Mouse (Mus musculus): Measurements from ENCODE around the gene Atp8b3.

Gene Atp8b3

DNA sequence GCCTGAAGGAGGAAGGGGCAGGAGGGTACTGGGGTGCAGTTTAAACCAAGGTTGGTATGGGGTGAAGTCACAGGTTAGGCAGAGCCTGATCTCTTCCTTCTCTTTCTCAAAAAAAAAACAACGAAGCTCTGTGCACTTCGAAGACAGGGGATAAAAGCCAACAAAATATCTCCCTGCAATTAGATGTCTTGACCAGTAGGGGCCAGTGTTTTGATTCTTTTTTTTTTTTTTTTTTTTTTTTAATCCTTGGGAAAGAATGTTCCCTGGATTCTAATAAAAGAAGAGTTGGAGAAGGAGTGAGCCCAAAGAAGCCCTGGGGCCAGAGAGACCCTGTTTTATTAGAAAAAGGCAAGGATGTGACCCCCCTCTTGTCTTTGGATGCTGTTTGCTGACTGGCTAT is 19.6 kb downstream of the Atp8b3 start:
- DNase-seq (ENCODE audit: low spot score) = no peak

DNA sequence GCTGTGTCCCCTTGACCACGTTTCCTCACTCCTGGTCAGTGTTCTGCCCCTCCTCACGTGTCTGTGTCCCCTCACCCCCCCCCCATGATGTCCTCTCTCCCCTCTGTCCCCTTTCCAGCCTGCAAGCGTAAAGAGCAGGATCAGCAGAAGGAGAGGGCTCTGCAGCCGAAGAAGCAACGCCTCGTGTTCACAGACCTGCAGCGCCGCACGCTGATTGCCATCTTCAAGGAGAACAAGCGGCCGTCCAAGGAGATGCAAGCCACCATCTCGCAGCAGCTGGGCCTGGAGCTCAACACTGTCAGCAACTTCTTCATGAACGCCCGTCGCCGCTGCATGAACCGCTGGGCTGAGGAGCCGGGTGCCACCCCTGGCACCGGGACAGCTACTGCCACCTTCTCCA is 25.2 kb downstream of the Atp8b3 start:
- DNase-seq (ENCODE audit: low spot score) = no peak

DNA sequence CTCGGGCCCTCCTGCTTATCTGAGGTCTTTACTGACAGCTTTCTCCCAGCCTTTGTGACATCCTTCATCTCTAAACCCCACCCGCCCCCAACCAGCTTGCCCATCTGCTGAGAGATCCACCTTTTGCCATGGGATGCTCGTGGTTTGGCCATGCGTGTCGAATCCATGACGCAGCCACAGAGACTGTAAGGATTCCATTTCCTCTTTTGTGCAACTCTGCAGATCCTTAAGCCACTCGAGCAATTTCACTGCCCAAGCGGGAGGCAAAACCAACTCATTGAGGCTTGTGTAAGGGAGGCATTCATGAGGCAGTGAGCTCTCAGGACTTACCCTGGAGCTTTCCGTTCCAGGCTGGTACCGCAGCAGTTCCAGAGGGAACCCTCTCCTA is 28.7 kb downstream of the Atp8b3 start:
- no peak for DNase-seq (ENCODE audit: low spot score)

DNA sequence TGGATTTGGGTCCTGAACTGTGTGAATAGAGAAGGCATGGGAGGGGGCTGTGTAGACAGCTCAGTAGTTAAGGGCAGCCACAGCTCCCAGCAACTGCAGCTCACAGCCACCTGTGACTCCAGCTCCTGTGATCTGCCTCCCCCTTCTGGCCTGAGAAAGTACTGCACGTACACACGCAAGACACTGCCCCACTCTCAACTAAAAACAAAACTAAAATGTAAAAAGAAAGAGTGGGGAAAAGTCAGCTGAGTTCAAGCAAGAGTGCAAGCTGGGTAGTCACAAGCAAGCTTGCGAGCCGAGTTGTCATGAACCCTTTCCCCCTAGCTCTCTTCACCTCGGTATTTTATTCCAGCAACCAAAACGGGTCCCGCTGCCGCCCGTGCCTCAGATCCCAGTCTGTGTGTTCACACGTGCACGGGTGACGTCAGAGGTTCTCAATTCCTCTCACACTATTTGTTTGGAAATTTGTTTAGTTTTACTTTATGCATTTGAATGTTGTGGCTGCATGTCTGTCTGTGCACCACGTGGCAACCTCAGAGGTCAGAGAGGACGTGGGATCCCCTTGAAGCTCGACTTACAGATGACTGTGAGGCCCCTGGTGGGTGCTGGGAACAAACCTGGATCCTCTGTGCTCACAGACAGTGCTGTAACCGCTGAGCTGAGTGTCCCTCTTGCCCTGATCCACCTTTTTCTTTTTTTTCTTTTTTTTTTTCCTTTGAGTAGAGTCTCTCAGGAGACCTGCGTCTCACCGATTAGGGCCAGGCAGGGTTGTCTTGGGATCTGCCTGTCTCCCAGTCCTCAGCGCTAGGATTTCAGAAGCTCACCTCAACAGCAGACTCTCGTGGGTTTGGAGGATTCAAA is 29.3 kb downstream of the Atp8b3 start:
- DNase-seq (ENCODE audit: low spot score) = peak; percentile 84

DNA sequence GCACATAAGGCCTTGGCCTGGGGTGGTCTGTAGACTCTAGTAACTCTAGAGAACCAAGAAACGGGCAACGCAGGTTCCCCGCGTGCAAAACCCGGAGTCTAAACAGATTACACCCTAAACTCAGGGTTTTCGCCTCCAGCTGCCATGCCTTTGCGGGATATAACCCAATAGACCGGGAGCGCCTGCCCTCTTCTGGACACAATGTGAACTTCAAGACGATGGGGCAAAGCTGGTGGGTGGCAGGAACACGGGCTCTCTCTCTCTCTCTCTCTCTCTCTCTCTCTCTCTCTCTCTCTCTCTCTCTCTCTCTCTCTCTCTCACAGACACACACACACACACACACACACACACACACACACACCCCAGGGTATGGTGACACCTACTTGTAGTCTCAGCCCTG is 32.7 kb downstream of the Atp8b3 start:
- peak; percentile 86 for DNase-seq (ENCODE audit: low spot score)

DNA sequence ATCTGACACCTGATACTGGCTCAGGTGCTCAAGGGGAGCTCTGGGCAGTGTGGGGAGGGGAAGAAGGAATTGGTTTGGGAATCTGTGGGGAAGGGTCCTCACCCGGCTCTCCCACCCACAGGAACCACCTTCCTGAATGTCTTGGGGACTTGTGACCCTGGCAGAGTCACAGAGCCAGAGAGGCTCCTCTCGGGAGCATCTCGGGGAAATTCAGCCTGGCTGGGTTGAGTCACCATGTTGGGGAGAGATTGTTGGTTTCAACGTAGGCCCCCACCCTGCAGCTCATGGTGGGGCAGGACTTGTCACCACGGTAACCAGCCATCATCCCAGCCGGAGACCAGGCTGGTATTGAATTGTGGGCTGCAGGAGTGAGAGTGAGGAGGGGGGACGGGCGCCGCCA is 34.2 kb downstream of the Atp8b3 start:
- DNase-seq (ENCODE audit: low spot score) = no peak

DNA sequence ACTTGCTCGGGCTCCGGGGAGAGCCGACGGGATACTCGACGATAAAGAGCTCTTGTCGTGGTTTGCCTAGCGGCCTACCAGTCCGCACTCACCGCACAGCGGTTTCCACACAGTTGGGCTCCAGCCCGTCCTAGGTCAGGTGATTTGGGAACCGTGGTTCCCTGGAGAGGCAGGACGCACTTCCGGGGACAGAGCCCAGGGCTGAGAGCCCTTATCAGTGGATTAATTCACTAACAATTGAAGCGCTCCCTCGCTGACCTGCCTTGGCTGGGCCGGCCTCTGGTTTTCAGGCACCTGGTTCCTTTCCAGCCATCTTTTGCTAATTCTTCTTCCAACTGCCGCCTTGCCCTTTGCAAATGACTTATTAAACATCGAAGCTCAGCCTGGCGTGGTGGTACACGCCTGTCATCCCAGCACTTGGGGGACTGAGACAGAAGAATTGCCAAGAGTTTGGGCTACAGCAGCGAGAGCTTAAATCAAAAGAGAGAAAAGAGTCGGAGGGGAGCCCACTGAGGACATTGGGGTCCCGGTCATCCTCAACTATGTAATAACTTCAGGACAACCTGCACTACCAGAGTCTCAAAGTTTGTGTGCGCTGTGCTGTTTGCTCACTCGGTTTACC is 35.2 kb downstream of the Atp8b3 start:
- DNase-seq (ENCODE audit: low spot score) = no peak

DNA sequence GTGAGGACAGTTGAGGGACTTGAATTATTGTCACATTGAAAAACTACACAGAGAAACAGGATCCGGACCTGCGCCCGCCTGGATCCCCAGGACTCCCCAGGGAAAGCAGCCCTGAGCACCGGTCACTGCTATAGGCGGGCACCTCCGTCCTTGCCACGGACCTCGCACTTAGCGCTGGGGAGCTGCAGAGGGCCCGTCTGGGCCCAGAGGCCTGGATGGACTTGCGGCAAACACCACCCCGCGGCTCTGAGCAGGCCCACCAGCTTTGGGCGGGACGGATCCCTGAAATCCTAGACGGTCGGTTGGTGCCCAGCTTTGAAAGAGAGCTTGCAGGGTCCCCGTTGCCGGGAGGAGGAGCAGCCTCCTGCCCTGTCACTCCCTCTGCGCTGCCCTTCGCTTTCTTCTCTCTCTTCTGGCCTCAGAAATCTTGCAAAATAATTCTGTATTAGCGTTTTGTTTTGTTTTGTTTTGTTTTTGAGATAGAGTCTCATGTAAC is 36.1 kb downstream of the Atp8b3 start:
- DNase-seq (ENCODE audit: low spot score) = no peak

DNA sequence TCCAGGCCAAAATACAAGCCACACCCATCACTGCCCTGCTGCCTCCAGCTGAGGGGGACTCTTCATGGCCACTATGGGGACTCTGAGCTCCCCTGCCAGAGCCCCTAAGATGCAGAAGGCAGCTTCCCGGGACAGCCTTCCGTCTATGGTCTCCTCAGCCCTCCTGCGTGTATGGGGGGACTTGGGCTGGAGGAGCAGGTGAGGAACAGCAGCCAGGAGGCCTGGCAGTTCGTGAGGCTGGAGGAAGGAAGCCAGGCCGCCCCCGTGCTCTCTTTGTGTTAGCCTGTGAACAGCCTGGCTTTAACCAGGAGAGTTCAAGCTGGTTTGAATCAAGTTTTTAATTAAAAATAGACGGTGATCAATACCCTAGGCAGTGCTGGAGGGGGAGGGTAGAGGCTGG is 36.6 kb downstream of the Atp8b3 start:
- DNase-seq (ENCODE audit: low spot score) = no peak

DNA sequence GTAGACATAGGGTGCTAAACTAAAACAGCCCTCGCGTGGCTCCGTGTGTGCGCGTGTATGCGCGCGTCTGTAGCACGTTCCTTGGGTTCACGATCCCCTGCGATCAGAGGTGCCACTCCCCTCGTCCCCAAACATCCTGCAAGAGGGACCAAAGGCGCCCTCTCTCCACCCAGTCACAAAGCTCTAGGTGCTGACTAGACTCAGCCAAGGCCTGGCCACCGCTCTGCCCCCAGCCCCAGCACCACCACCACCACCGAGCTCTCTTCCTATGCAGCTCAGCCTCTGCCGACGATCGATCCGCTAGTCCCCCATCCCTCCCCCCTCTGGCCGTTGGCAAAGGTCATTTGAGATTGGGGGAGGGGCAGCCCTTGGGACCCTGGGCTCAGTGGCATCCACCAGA is 42.5 kb downstream of the Atp8b3 start:
- no peak for DNase-seq (ENCODE audit: low spot score)

DNA sequence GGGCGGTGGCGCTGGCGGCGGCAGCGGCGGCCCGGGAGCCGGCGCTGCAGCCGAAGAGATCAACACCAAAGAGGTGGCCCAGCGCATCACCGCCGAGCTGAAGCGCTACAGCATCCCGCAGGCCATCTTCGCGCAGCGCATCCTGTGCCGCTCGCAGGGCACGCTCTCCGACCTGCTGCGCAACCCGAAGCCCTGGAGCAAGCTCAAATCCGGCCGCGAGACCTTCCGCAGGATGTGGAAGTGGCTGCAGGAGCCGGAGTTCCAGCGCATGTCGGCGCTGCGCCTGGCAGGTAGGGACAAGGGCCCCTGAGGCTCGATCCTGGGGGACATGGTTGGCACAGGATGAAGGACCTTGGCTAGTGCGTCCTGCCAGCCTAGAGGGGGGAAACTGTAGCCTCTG is 43.0 kb downstream of the Atp8b3 start:
- DNase-seq (ENCODE audit: low spot score) = no peak

DNA sequence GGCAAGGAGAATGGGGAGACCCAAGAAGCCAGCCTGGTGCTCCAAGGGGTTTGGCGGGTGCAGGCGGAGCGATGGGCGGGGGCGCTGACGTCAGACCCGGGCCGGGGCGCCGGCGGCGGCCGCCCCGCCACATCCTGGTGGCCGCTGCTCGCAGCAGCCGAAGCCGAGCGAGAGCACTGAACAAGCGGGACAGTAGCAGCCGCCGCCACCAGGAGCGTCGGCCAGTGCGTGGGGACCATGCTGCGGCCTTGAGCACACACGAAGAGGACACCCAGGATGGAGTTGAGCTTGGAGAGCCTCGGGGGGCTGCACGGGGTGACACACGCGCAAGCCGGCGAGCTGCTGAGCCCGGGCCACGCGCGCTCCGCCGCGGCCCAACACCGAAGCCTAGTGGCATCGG is 44.2 kb downstream of the Atp8b3 start, which contains the start of gene Onecut3:
TSS of gene Onecut3 (plus strand) at position 104 of the 400 bp plus-strand sequence.
- peak; percentile 63 for DNase-seq (ENCODE audit: low spot score)

DNA sequence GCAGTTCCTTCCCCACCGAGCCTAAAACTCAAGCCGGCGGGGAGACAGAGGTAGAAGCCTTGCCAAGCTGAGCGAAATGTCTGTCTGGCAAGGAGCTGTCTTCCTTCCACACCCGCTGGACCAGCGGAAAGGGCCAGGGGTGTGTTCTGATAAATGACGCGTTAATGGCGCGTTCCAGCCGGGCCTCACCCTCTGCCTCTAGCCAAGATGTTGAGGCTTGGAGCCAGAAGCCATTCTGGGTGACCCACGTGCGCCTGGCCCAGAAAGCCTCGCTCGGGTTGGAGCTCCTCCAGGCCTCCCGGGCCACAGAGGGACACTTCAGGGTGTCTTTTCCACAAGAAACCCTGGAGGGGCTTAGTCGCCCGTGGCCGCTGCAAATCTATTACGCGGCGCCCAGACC is 48.9 kb downstream of the Atp8b3 start:
- no peak for DNase-seq (ENCODE audit: low spot score)

DNA sequence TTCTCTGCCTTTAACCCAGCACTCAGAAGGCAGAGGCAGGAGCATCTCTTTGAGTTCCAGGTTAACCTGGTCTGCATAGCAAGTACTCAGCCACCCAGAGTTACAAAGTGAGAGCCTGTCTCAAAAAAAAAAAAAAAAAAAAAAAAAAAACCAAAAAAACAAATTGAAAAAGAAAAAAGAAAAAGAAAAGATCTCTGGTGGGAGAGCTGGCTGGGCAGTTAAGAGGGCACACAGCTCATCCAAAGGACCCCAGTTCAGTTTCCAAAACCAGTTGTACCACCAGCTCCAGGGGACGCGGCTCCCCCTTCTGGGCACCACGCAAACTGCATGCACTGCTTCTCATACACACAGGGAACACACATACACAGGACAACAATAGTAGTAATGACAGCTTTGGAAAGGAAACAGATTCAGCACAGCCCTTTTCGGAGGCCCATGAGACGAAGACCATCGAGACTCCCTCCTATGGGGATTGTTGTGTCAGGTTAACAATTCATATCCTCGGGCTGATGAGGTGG is 52.0 kb downstream of the Atp8b3 start:
- no peak for DNase-seq (ENCODE audit: low spot score)

DNA sequence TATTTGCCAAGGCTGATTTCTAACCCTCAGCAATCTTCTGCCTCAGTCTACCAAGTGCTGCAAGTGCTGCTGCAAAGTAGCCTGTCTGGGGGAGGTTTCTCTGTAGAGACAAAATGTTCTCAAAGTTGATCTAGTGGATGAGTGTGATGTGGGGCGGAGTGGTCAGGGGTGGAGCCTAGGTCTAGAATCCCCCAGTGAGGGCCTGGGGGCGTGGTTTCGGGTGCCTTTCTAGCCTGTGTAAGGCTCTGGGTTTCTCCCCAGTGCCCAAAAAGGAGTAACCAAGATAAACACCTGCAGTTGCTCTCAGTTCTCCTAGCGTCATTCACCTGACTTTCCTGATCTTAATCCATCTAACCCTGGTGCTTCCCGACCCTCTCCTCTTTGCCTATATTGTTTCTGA is 57.9 kb downstream of the Atp8b3 start:
- DNase-seq (ENCODE audit: low spot score) = no peak

DNA sequence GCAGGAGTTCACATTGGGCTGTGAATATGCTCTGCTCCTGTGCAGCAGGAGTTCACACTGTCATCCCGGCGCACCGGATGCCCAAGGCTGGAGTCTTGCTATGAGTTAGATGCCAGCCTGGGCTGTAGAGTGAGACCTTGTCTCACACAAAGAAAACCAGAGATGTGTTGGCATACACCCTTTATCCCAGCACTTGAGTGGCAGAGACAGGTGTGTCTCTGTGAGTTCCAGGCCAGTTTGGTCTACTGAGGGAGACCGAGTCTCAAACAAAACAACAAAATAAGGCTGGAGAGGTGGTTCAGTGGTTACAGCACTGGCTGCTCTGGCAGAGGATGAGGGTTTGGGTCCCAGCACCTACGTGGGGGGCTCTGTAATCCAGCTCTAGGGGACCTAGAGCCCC is 60.4 kb downstream of the Atp8b3 start:
- no peak for DNase-seq (ENCODE audit: low spot score)

DNA sequence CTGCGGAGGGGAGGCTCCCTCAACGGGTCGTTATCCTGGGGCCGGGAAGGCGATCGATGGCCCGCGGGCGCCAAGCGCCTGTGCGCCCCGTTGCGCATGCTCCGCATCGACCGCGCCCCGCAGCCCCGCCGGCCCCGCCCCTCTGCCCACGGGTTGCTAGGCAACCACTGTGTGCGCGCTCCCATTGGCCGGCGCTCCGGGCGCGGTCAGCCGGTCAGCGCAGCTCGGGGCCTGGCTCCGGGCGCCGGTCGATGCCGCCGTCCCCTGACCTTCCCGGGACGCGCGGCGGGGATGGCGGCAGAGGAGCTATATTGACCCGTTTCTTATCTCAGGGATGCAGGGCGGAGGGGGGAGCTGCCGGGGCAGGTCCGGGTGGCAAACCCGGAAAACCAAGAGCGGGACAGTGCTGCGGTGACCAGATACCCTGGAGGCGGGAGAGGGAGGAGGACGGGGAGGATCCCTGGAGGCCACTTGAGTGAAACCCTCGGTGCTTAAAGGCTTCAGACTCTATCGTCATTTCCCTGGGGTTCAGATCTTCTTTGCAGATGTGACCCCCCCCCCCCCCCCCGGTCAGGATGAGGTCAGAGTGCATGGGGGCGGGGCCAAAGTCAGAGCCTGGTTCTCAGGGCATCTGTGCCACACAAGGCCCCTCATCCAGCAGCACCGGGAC is 63.5 kb downstream of the Atp8b3 start:
- peak; percentile 96 for DNase-seq (ENCODE audit: low spot score)
